Mouse (Mus musculus) embryonic fibroblast, embryonic 13.5 days (primary cell): ENCODE data around the gene Lrrc71. TPM values are rescaled to one million over a fixed set of nuclear protein-coding genes. Genes with fewer than 3 reads are reported as not detected.

Source experiments
- H3K27ac ChIP-seq: 2 replicates; pipeline ENCODE4 v1.5.1; 2012; ENCODE audit warnings: low read length, control low read depth, inconsistent platforms; ENCODE audit not compliant: insufficient read depth
- H3K4me1 ChIP-seq: 2 replicates; pipeline ENCODE4 v1.6.1; 2011; ENCODE audit warnings: low read length; ENCODE audit not compliant: control insufficient read depth, insufficient read depth
- H3K4me3 ChIP-seq: 2 replicates; pipeline ENCODE4 v1.5.1; 2011; ENCODE audit warnings: mild to moderate bottlenecking, control low read depth, low read length; ENCODE audit not compliant: insufficient read depth
- CTCF ChIP-seq: IDR thresholded peaks from 2 replicates; pipeline ENCODE4 v1.5.1; 2011; ENCODE audit warnings: mild to moderate bottlenecking, control low read depth, low read length, moderate library complexity, borderline replicate concordance; ENCODE audit not compliant: insufficient read depth
- POLR2A ChIP-seq: IDR thresholded peaks from 2 replicates; pipeline ENCODE4 v1.6.1; 2011; ENCODE audit warnings: low read depth, mild to moderate bottlenecking, control low read depth, low read length, moderate library complexity
- polyA plus RNA-seq: library from polyadenylated mRNA; stranded (reverse); fragments of >200 nt; gene quantifications from 2 replicates; pipeline ENCODE4 v1.2.4, GENCODE M21; 2011; ENCODE audit warnings: low read depth; ENCODE audit not compliant: missing spikeins, insufficient read length

The Lrrc71 gene
- polyA plus RNA-seq, 1 experiment: 1.2 TPM

DNA sequence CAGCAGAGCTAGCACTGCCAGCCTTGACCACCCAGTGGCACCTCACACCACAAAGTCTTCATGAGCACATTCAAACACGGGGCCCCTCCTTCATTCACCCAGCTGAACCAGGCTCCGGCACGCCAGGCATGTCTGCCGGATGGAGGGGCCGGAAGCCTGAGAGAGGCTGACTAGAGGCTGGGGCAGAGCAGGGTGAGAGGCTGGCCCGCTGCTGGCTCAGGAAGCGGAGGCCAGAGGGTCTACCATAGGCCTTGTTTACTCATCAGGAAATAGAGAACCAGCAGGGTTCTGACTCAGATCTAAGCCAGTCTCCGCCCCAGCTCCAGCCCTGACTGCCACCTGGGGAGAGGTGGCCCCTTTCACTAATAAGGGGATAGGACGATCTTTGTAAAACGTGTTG is 16.7 kb upstream of the Lrrc71 start:
- H3K4me3 ChIP-seq: no peak overlapping the region; the same call in 1 of the 2 replicates
- TF ChIP-seq POLR2A (no peak; the same call in 1 of the 2 replicates), CTCF (no peak)

DNA sequence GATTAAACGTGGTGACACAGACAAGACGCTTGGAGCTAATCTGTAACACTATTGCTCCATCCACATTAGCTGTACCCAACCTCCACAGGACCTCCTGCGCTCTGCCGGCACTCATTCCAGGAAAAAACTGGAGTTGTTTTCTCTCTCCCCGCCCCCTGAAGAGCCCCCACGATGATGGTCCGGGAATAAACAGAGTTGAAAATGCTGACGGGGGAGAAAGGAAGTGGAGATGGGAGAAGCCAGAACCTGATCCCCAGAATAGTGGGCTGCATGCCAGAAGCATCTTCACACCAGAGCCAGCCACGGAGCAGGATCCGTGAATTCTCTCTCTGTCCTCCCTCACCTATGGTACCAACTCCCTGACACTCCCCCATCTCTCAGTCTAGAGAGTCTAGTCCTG is 16.1 kb upstream of the Lrrc71 start:
- Histone ChIP-seq H3K4me3 (no peak overlapping the region), H3K4me1 (peaks cover 28% of the 10 kb centered on the region), H3K27ac (peak overlapping the region; percentile 96)
- peak; percentile 9 for TF ChIP-seq POLR2A
- no peak for TF ChIP-seq CTCF

More for the DNA sequence above, 16.7 kb upstream of the Lrrc71 start:
- peaks cover 28% of the 10 kb centered on the region for H3K4me1 ChIP-seq
- H3K27ac ChIP-seq: peak overlapping the region; percentile 96

DNA sequence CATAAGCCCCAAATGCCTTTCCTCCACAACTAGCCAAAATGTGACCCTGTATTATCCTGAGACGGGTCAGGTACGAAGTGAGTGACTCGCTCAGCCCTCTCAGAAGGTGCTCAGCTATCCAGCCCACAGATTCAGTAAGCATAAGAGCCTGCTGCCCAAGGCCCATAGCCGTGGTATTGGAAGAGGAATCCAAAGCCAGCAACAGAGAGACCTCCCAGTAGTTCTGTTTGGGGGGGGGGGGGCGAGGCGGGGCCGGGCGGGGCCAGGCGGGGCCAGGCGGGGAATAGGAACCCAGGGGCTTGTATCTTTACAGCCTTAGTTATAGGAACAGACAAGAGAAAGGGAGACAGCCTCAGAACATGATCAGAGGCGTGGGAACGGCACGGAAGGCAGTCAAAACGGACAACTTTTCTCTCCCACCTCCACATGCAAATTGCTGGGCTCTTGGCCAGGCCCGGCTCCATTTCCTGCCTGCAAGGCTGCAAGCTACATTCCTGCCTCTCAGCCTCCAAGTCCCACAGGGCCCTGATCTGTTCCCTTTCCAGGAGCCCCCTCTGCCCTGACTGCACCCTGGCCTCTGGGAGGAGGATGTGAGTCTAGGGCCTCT is 15.4 kb upstream of the Lrrc71 start:
- TF ChIP-seq CTCF (no peak), POLR2A (peak; percentile 79)
- Histone ChIP-seq H3K4me1 (peaks cover 33% of the 10 kb centered on the region), H3K4me3 (no peak overlapping the region), H3K27ac (peak overlapping the region; percentile 96)

DNA sequence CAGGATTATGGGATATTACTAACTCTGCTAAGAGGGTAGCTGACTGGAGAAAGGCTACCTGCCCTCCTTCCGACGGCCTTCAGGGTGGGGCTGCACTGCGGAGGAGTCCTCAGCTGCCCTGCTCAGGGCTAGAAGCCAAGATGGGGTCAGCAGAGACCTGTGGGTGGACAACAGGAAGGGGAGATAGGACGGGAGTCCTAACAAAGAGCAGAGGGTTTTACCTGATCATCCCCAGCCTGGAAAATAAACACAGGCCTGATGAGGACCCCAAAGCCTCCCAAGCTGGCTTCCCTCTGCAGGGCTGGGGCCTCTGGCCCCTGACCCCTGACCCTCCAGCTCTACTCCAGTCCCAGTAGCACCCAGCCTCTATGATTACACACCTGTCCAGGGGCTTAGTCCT is 14.8 kb upstream of the Lrrc71 start:
- H3K4me3 ChIP-seq: no peak overlapping the region
- no peak for TF ChIP-seq CTCF
- TF ChIP-seq POLR2A: no peak
- H3K27ac ChIP-seq: peak overlapping the region; percentile 85
- H3K4me1 ChIP-seq: peaks cover 35% of the 10 kb centered on the region

DNA sequence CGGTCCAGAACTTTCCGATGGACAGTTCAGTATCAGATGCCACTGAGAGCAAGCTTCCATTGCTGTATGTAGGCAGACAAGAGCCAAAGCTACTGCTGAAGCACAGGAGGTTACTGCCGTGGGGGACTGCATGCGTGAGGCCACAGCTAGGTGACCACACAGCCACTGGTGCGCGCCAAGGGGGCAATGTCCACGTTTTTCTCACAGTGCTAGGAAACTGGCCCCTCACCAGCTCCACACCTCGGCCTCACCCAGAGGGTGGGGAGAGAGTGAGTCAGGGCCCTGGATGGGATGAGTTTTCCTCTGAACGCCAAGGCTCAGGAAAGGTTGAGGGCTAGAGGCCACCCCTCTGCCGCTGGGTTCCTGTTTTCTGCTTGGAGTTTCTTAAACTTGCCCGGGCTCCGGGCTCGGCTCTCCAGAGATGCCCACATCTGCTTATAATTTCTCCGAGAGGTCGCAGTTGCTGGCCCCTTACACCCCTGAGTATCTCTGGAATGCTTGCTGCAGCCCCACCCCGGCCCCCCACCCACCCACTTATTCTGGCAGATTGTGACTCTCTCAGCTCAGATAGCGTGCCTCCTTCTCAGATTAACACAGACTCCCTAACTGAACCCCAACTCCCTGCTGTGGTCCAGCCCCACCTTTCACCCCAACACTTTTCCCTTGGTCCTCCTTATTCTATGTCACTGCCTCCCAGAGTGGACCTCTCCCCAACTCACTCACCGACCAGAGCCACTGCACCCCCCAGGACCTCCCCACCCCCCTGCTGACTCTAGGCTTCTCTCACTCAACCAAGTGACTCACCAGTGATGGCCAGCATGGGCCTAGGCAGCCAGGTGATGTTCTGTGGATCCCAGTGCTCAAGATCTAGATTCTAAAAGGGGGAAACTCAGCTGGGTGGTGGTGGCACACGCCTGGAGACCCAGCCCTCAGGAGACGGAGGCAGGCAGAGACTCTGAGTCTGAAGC is 13.3 kb upstream of the Lrrc71 start:
- TF ChIP-seq POLR2A (no peak), CTCF (no peak)
- Histone ChIP-seq H3K4me3 (no peak overlapping the region), H3K27ac (peak overlapping the region; percentile 77), H3K4me1 (peaks cover 30% of the 10 kb centered on the region)

DNA sequence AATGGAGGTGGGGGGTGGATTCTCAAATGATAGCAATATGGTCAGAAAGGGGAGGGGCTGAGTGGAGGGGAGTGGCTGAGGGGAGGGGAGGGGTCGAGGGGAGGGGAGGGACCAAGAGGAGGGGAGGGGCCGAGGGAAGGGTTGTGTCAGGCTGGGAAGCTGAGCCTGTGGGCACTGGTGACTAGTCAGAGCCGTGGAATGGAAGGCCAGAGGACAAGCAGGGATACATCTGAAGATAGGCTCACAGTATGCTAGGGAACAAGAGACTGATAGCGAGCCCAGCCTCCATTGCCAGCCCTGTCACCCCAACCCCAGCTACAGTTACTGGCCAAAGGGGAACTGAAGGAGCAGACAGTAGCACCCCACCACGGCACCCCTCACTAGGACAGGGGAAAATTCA is 10.2 kb upstream of the Lrrc71 start:
- no peak for TF ChIP-seq CTCF
- TF ChIP-seq POLR2A: peak; percentile 64; the same call in 1 of the 2 replicates
- Histone ChIP-seq H3K4me3 (no peak overlapping the region), H3K4me1 (peaks cover 20% of the 10 kb centered on the region)

DNA sequence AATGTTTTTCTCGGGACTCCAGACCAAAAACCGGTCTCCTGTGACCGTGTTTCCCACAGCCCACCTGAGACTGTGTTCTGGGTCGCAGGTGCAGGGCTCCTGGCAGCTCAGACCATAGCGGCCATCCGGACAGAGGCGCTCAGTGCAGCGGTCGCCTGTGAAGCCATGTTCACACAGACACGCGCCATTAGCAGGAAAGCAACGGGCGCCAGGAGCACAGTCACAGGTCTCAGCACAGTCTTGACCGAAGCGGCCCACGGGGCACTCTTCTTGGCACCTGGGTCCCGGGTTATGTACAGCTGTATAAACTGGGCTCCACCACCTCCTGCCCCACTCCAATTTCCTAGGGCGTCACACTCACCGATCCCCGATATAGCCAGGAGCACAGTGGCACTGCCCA is 8.1 kb upstream of the Lrrc71 start:
- TF ChIP-seq POLR2A (no peak), CTCF (no peak)
- H3K4me1 ChIP-seq: peaks cover 11% of the 10 kb centered on the region
- no peak overlapping the region for H3K4me3 ChIP-seq
- no peak overlapping the region for H3K27ac ChIP-seq

More for the DNA sequence above, 10.2 kb upstream of the Lrrc71 start:
- peak overlapping the region; percentile 19; the same call in 1 of the 2 replicates for H3K27ac ChIP-seq

DNA sequence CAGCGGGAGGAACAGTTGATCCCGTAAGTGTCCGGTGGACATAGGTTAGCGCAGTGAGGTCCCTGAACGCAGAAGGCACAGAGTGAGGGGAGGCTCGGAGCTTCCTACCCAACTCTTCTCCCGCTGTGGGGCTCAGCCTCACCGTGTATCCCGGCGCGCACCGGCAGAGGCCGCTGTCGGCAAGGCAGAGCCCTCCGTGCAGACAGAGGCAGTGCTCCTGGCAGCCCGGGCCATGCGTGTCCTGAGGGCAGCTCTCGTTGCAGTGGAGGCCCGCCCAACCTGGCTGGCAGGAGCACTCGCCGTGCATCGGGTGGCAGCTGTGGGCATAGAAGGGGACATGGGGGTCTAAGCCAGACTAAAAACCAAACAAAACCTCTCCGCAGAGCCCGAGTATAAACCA is 7.5 kb upstream of the Lrrc71 start:
- peaks cover 7% of the 10 kb centered on the region; the same call in 1 of the 2 replicates for H3K4me1 ChIP-seq
- H3K27ac ChIP-seq: no peak overlapping the region
- no peak overlapping the region for H3K4me3 ChIP-seq
- peak; percentile 99 for TF ChIP-seq CTCF
- no peak for TF ChIP-seq POLR2A

DNA sequence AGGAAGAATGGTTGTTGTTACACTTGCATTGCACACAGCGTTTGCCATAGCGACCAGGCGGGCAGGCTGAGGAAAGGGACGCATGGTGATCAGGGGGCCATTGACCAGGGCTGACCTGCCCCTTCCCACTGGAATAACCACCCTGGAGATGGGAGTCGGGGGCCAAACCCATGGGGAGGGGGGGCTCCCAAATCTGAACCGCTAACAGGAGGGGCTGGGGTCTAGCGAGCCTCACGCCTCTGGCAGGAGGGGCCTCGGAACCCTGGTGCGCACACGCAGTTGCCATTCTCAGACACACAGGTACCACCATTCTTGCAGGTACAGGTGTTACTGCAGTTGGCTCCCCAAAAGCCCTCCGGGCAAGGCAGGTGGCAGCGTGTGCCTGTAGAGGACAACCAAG is 5.4 kb upstream of the Lrrc71 start:
- H3K4me3 ChIP-seq: no peak overlapping the region
- H3K27ac ChIP-seq: no peak overlapping the region
- no peak for TF ChIP-seq CTCF
- no peak for TF ChIP-seq POLR2A
- H3K4me1 ChIP-seq: 0 out of 2 replicates have a peak, but pooled peaks cover 1% of the 10 kb centered on the region

DNA sequence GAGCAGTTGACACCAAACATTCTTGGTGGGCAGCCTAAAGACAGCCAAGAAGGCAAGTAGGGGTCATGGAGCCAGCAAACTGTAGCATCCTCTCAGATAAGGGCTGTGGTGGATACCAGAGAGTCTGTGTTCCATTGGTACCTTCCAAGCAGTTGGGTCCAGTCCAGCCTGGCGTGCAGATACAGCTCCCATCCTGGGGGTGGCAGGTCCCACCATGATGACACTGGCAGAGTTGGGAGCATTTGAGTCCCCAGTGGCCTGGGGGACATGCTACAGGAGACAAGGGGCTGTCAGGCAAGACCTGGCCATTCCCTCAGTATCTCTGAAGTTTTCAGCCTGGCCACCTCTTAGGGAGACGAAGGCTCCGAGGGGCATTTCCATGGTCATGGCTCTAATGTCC is 4.1 kb upstream of the Lrrc71 start:
- Histone ChIP-seq H3K4me1 (no peaks in the 10 kb centered on the region), H3K4me3 (no peak overlapping the region), H3K27ac (no peak overlapping the region)
- TF ChIP-seq CTCF (no peak), POLR2A (no peak)

DNA sequence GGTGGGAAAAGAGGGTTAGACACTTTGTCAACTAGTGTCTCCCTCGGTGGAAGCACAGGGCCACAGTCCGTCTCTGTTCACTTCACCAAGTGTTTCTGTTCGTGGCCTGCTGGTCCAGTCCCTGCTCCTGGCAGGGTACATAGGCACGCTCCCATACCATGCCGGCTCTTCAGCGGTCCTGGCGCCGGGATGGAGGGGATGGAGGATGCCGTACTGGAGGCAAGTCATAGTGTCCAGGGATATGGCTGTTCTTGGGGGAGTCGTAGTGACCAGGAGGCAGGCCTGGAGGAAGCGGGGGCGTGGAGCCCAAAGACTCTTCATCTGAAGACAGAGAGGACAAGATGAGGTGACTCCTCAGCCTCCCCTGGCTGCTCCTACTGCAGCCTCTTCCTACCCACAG is 1.6 kb upstream of the Lrrc71 start:
- no peak overlapping the region for H3K4me3 ChIP-seq
- no peaks in the 10 kb centered on the region for H3K4me1 ChIP-seq
- TF ChIP-seq CTCF (no peak), POLR2A (no peak)
- no peak overlapping the region for H3K27ac ChIP-seq
